Mouse (Mus musculus): Measurements from ENCODE around the gene Dok7. TPM values are rescaled to one million over a fixed set of nuclear protein-coding genes. Genes with fewer than 3 reads are reported as not detected.

The Dok7 gene
- total and polyA plus RNA-seq, 3 experiments = not detected

DNA sequence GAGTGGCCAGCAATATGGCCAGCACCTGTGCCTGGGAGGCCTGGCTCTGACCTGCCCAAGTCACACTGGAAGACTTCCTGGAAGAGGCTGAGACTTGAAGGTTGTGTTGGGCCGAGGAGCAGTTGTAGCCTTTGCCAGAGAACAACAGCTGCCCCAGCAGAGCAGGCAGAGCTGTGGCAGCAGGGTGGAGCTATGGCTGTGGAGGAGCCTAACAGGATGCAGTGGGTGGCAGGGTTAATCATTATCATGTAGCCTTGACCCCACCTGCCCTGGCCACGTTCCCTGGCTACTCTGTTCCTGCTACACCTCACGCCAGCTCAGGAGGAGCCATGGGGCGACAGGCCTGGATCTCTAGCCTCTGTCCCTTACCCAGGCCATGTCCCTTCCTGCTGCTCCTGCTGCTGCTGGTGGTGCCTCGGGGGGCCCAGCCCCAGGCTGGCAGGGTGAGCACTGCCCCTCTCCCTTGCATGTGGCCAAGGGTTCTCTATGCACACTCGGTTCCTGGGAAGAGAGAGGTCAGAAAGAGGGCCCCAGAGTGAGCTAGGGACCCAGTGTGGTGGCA lies 15.2 kb upstream of the Dok7 start, which contains the start of gene Hgfac:
Gene Hgfac, plus strand, starts transcription at position 242 of the 562 bp plus-strand sequence.
- no peak for DNase-seq (ENCODE audit: extremely low read depth)
- Histone ChIP-seq H3K4me1 (ENCODE audit: control insufficient read depth in 1 of 2, insufficient read depth in 2 of 2) (peaks cover 0 to 18% of the 10 kb centered on the region in 2 experiments; a peak in 2 of 4 replicates), H3K4me2 (ENCODE audit: insufficient read depth, low read depth, poor library complexity, severe bottlenecking) (no peak within 1 kb of the TSS), H3K27me3 (replicated peaks) (peaks cover 27% of the 10 kb centered on the region), H3K9me3 (replicated peaks; ENCODE audit: low read length) (no peaks in the 10 kb centered on the region), H3K27ac (ENCODE audit: insufficient read depth, low read depth) (no peak within 1 kb of the TSS), H3K4me3 (replicated peaks in 1 of 3; ENCODE audit: low read depth in 2 of 3, low read length in 2 of 3, poor library complexity in 1 of 3) (no peak within 1 kb of the TSS), H3K79me2 (replicated peaks; ENCODE audit: control insufficient read depth, extremely low read depth, insufficient read depth, poor library complexity, severe bottlenecking) (no peaks in the 10 kb centered on the region), H3K36me3 (replicated peaks in 1 of 2; ENCODE audit: control insufficient read depth in 1 of 2, insufficient read depth in 1 of 2, low read length in 1 of 2) (no peaks in the 10 kb centered on the region), H3K9ac (ENCODE audit: insufficient read depth, low read depth) (no peak within 1 kb of the TSS)
- in situ Hi-C loops (cut with MboI; ENCODE audit: low pct_ligation_motif_present, low pct_unique_long_range_greater_than_20kb, low sequenced_read_pairs) = loop anchor here (25.0 kb wide), 2 partner anchors 379 to 504 kb away; partner anchors contain the start of genes Grk4, Nop14 and Sh3bp2
- TF ChIP-seq ZMIZ1 (IDR thresholded peaks at IDR 0.05; ENCODE audit: low read depth, low read length) (no peak), POLR2AphosphoS2 (IDR thresholded peaks at IDR 0.05; ENCODE audit: low read depth, low read length) (no peak), ETS1 (conservative IDR thresholded peaks at IDR 0.05; ENCODE audit: low read depth, low read length) (no peak), CHD1 (IDR thresholded peaks at IDR 0.05; ENCODE audit: low read depth, low read length) (no peak)
- dilution Hi-C loops (cut with MboI; ENCODE audit: extremely low pct_ligation_motif_present, extremely low pct_unique_long_range_greater_than_20kb, low sequenced_read_pairs) = no loop called here

DNA sequence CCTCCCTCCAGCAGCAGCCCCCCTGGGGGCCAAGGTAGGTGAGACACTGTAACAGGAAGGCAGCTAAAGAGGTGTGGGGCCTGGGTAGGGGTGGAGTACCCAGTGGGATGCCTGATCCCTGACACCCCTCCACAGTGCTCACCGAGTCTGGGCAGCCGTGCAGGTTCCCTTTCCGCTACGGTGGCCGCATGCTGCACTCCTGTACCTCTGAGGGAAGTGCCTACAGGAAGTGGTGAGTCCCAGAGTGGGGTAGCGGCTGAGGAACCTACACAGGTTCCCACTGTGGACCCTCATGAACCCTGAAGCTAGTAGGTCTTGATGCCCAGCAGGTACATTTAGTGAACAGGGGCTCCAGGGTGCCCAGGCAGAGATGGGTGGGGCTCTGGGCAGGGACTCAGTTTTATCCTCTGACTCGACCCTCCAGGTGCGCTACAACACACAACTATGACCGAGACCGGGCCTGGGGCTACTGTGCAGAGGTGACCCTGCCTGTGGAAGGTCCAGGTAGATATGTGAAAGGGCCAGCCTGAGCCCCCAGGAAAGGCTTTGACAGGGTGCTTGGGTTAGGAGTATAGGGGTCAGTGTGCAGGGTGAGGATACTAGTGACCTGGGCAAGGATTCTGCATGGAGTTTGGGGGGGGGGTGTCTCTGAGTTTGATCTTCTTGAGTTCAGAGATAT lies 14.0 kb upstream of the Dok7 start:
- Histone ChIP-seq H3K9ac (ENCODE audit: insufficient read depth, low read depth) (no peak overlapping the region), H3K9me3 (replicated peaks; ENCODE audit: low read length) (no peaks in the 10 kb centered on the region), H3K79me2 (replicated peaks; ENCODE audit: control insufficient read depth, extremely low read depth, insufficient read depth, poor library complexity, severe bottlenecking) (no peaks in the 10 kb centered on the region), H3K4me2 (ENCODE audit: insufficient read depth, low read depth, poor library complexity, severe bottlenecking) (no peak overlapping the region), H3K4me1 (ENCODE audit: control insufficient read depth in 1 of 2, insufficient read depth in 2 of 2) (peaks cover 0 to 16% of the 10 kb centered on the region in 2 experiments; a peak in 2 of 4 replicates), H3K36me3 (replicated peaks in 1 of 2; ENCODE audit: control insufficient read depth in 1 of 2, insufficient read depth in 1 of 2, low read length in 1 of 2) (no peaks in the 10 kb centered on the region), H3K27ac (ENCODE audit: insufficient read depth, low read depth) (no peak overlapping the region), H3K4me3 (replicated peaks in 1 of 3; ENCODE audit: low read depth in 2 of 3, low read length in 2 of 3, poor library complexity in 1 of 3) (no peak overlapping the region), H3K27me3 (replicated peaks) (peaks cover 39% of the 10 kb centered on the region)
- TF ChIP-seq TCF12 (IDR thresholded peaks at IDR 0.05; ENCODE audit: low read depth, low read length) (no peak), ZMIZ1 (IDR thresholded peaks at IDR 0.05; ENCODE audit: low read depth, low read length) (no peak), JUND (conservative IDR thresholded peaks at IDR 0.05; ENCODE audit: low read depth, low read length) (no peak), CHD2 (IDR thresholded peaks at IDR 0.05; ENCODE audit: low read length) (no peak), MYC (IDR thresholded peaks at IDR 0.05; ENCODE audit: low read depth, low read length) (no peak), MAFK (IDR thresholded peaks at IDR 0.05; ENCODE audit: insufficient replicate concordance, low read length) (no peak), ZKSCAN1 (IDR thresholded peaks at IDR 0.05; ENCODE audit: borderline replicate concordance, low read depth, low read length) (no peak), USF1 (IDR thresholded peaks at IDR 0.05; ENCODE audit: low read depth, low read length) (no peak), USF2 (conservative IDR thresholded peaks at IDR 0.05; ENCODE audit: low read depth, low read length) (no peak), CTCF (conservative IDR thresholded peaks at IDR 0.05 in 1 of 2, IDR thresholded peaks at IDR 0.05 in 1 of 2; ENCODE audit: low read depth in 2 of 2, low read length in 2 of 2) (no peak), SIN3A (IDR thresholded peaks at IDR 0.05; ENCODE audit: low read length) (no peak), KAT2A (IDR thresholded peaks at IDR 0.05; ENCODE audit: insufficient replicate concordance, low read length) (no peak), GABPA (IDR thresholded peaks at IDR 0.05; ENCODE audit: insufficient replicate concordance, low read depth, low read length) (no peak), ZNF384 (IDR thresholded peaks at IDR 0.05; ENCODE audit: low read depth, low read length) (no peak), RCOR1 (conservative IDR thresholded peaks at IDR 0.05; ENCODE audit: low read depth, low read length) (no peak), RAD21 (IDR thresholded peaks at IDR 0.05; ENCODE audit: low read depth, low read length) (no peak), HCFC1 (IDR thresholded peaks at IDR 0.05; ENCODE audit: low read depth, low read length) (no peak), E2F4 (IDR thresholded peaks at IDR 0.05; ENCODE audit: insufficient replicate concordance, low read depth, low read length) (no peak), MXI1 (IDR thresholded peaks at IDR 0.05; ENCODE audit: low read depth, low read length) (no peak)
- in situ Hi-C loops (cut with MboI; ENCODE audit: low pct_ligation_motif_present, low pct_unique_long_range_greater_than_20kb, low sequenced_read_pairs) = loop anchor here (25.0 kb wide), 2 partner anchors 380 to 505 kb away; partner anchors contain the start of genes Grk4, Nop14 and Sh3bp2
- dilution Hi-C loops (cut with MboI; ENCODE audit: extremely low pct_ligation_motif_present, extremely low pct_unique_long_range_greater_than_20kb, low sequenced_read_pairs) = no loop called here
- DNase-seq (ENCODE audit: extremely low read depth) = no peak
